In genomic region chr5:138753269-138753668, GRCm38 (mm10) we compare ENCODE assay signal across 13 mouse cellular contexts. TPM values are rescaled to one million over a fixed set of nuclear protein-coding genes. Genes with fewer than 3 reads are reported as not detected.
DNase-seq lines count a peak whose midpoint lies in the region; ATAC-seq and TF ChIP-seq lines count a peak whose summit lies in the region.
"Had no signal": no experiment of that assay in that cellular context is flagged by ENCODE, and none has a peak within 500 bp of the region (broad histone marks: within the 10 kb centered on the region; RNA-seq: fewer than 3 reads in every experiment).

No protein-coding gene starts in this region.

- H3K79me2 ChIP-seq in heart, adult 2 months (replicated peaks; ENCODE audit: control insufficient read depth, insufficient read depth, low read length) = no peaks in the 10 kb centered on the region

- H3K4me1 ChIP-seq in heart, embryonic 16.5 days (ENCODE audit: control insufficient read depth, insufficient read depth, low read length) = peaks cover 23% of the 10 kb centered on the region
- H3K4me1 ChIP-seq in heart, adult 2 months (ENCODE audit: control insufficient read depth, insufficient read depth, low read length) = no peaks in the 10 kb centered on the region; the same call in 1 of the 2 replicates
- H3K4me1 ChIP-seq in bone marrow macrophage, adult 2 months (ENCODE audit: control insufficient read depth, insufficient read depth, low read length) = peaks cover 22% of the 10 kb centered on the region
- H3K4me1 ChIP-seq in forebrain, embryonic 15.5 days = peaks cover 41% of the 10 kb centered on the region
- peaks cover 28% of the 10 kb centered on the region for H3K4me1 ChIP-seq in midbrain, embryonic 15.5 days

- H3K36me3 ChIP-seq in heart, embryonic 16.5 days (ENCODE audit: control insufficient read depth, insufficient read depth) = no peaks in the 10 kb centered on the region
- no peaks in the 10 kb centered on the region for H3K36me3 ChIP-seq in heart, adult 2 months (ENCODE audit: control insufficient read depth, insufficient read depth, low read length)
- H3K36me3 ChIP-seq in forebrain, embryonic 15.5 days = peaks cover 5% of the 10 kb centered on the region; the same call in 1 of the 2 replicates
- no peaks in the 10 kb centered on the region; the same call in 1 of the 2 replicates for H3K36me3 ChIP-seq in midbrain, embryonic 15.5 days (replicated peaks)

- intact Hi-C loops in heart, adult 2 months (cut with DNase I) = no loop called here

- no peak for TF ChIP-seq POLR2A in heart, adult 2 months (IDR thresholded peaks at IDR 0.05; ENCODE audit: insufficient read depth, low read depth, low read length)
- no peak for TF ChIP-seq POLR2A in bone marrow macrophage, adult 2 months (IDR thresholded peaks at IDR 0.05; ENCODE audit: borderline replicate concordance, low read depth, low read length)

- H3K9ac ChIP-seq in heart, embryonic 16.5 days (ENCODE audit: low read length) = peak overlapping the region; percentile 91
- no peak overlapping the region for H3K9ac ChIP-seq in heart, adult 2 months (ENCODE audit: low read depth, low read length)
- H3K9ac ChIP-seq in forebrain, embryonic 15.5 days (replicated peaks) = no peak overlapping the region; the same call in 1 of the 2 replicates
- H3K9ac ChIP-seq in midbrain, embryonic 15.5 days = peak overlapping the region; percentile 95

- DNase-seq in heart, adult 2 months = no peak
- DNase-seq in frontal cortex, postnatal 14 days (ENCODE audit: low spot score in 2 of 2) = no peak
- DNase-seq in gastrocnemius, postnatal 4 days (ENCODE audit: low spot score in 2 of 2) = no peak
- DNase-seq in cerebellum, postnatal 14 days = no peak
- DNase-seq: adrenal gland, adult 8-10 months; B cell, adult 2 months; cerebellum, adult 18-20 months; retina, postnatal 1 day had no signal

- TF ChIP-seq EP300 in heart, adult 2 months (IDR thresholded peaks at IDR 0.05; ENCODE audit: insufficient read depth, low read depth, low read length) = no peak

- peak overlapping the region; percentile 95 for H3K4me2 ChIP-seq in heart, embryonic 16.5 days (ENCODE audit: low read depth, low read length)
- H3K4me2 ChIP-seq in forebrain, embryonic 15.5 days (replicated peaks) = peak overlapping the region; percentile 84
- H3K4me2 ChIP-seq in midbrain, embryonic 15.5 days = peak overlapping the region; percentile 88

- TF ChIP-seq CTCF in heart, adult 2 months (IDR thresholded peaks at IDR 0.05) = no peak
- no peak for TF ChIP-seq CTCF in bone marrow macrophage, adult 2 months (IDR thresholded peaks at IDR 0.05; ENCODE audit: low read depth, low read length)

- peaks cover 29% of the 10 kb centered on the region for H3K27me3 ChIP-seq in heart, embryonic 16.5 days (ENCODE audit: control insufficient read depth, insufficient read depth, low read length)
- H3K27me3 ChIP-seq in heart, adult 2 months (ENCODE audit: control insufficient read depth, insufficient read depth, low read length) = no peaks in the 10 kb centered on the region
- H3K27me3 ChIP-seq in forebrain, embryonic 15.5 days = no peaks in the 10 kb centered on the region
- H3K27me3 ChIP-seq in midbrain, embryonic 15.5 days (replicated peaks) = no peaks in the 10 kb centered on the region

- WGBS in heart, embryonic 16.5 days = 72% methylated on average over 4 of the region's 4 CpGs
- 90% methylated on average over 4 of the region's 4 CpGs for WGBS in heart, adult 2 months
- 63% methylated on average over 4 of the region's 4 CpGs for whole genome bisulfite sequencing in forebrain, embryonic 15.5 days
- 74% methylated on average over 4 of the region's 4 CpGs for WGBS in midbrain, embryonic 15.5 days

- no peak overlapping the region for H3K27ac ChIP-seq in heart, embryonic 16.5 days (ENCODE audit: low read length)
- H3K27ac ChIP-seq in heart, adult 2 months = no peak overlapping the region
- H3K27ac ChIP-seq in bone marrow macrophage, adult 2 months (ENCODE audit: insufficient read depth, low read depth, low read length) = no peak overlapping the region
- H3K27ac ChIP-seq in forebrain, embryonic 15.5 days (replicated peaks) = peak overlapping the region; percentile 99
- H3K27ac ChIP-seq in midbrain, embryonic 15.5 days = peak overlapping the region; percentile 97

- H3K9me3 ChIP-seq in heart, embryonic 16.5 days (replicated peaks; ENCODE audit: control insufficient read depth, low read length) = no peaks in the 10 kb centered on the region
- no peaks in the 10 kb centered on the region for H3K9me3 ChIP-seq in forebrain, embryonic 15.5 days
- H3K9me3 ChIP-seq in midbrain, embryonic 15.5 days = no peaks in the 10 kb centered on the region

- no peak for ATAC-seq in heart, embryonic 16.5 days (replicated peaks; ENCODE audit: extremely low read depth, insufficient read depth, low FRiP score)
- no peak for ATAC-seq in forebrain, embryonic 15.5 days (replicated peaks)
- ATAC-seq in midbrain, embryonic 15.5 days (replicated peaks) = no peak

- no peak overlapping the region for H3K4me3 ChIP-seq in heart, embryonic 16.5 days (ENCODE audit: low read length)
- no peak overlapping the region for H3K4me3 ChIP-seq in heart, adult 2 months
- peak overlapping the region; percentile 81 for H3K4me3 ChIP-seq in bone marrow macrophage, adult 2 months (ENCODE audit: insufficient read depth, low read length)
- H3K4me3 ChIP-seq in forebrain, embryonic 15.5 days = peak overlapping the region; percentile 81; the same call in 1 of the 2 replicates
- H3K4me3 ChIP-seq in midbrain, embryonic 15.5 days = peak overlapping the region; percentile 91
- H3K4me3 ChIP-seq: erythroblast, embryonic 14.5 days had no signal

RNA-seq across cellular contexts. Expression of gene Fam20c, which starts 1.0 kb away (rescaled TPM):
- polyA plus RNA-seq in heart, embryonic 16.5 days (2015; fragmentation: Nextera tagmentation; extraction: Ambion mirVana) = 5.4 and 5.6 TPM in 2 replicates
- total RNA-seq in heart, adult 2 months (2021) = 10 to 100 TPM; 11.3 to 14.7 TPM
- 10.0 and 11.0 TPM in 2 replicates for polyA plus RNA-seq in heart, adult 2 months (2012; rRNA removed)
- 33.1 and 36.5 TPM in 2 replicates for polyA plus RNA-seq in bone marrow macrophage, adult 2 months (2012; ENCODE audit: insufficient read depth, insufficient read length, missing spikeins)
- 43.7 and 47.3 TPM in 2 replicates for polyA plus RNA-seq in forebrain, embryonic 15.5 days (2015; fragmentation: Nextera tagmentation; extraction: Ambion mirVana)
- polyA plus RNA-seq in midbrain, embryonic 15.5 days (2015; fragmentation: Nextera tagmentation; extraction: Ambion mirVana) = 57.9 and 65.4 TPM in 2 replicates
- 10 to 100 TPM; 27.9 to 28.9 TPM for total RNA-seq in gastrocnemius, postnatal 4 days (2021)

Comparison
In these comparisons a context has a peak if more than half of its experiments do, and no peak if none do; other contexts are left out.
1. H3K9ac ChIP-seq: peak in heart, embryonic 16.5 days (single experiment) and midbrain, embryonic 15.5 days (single experiment); none in heart, adult 2 months (single experiment) and forebrain, embryonic 15.5 days (single experiment).
2. H3K27ac ChIP-seq: peak in forebrain, embryonic 15.5 days (single experiment) and midbrain, embryonic 15.5 days (single experiment); none in heart, embryonic 16.5 days (single experiment), heart, adult 2 months (single experiment) and bone marrow macrophage, adult 2 months (single experiment).
3. H3K4me3 ChIP-seq: peak in bone marrow macrophage, adult 2 months (single experiment), forebrain, embryonic 15.5 days (single experiment) and midbrain, embryonic 15.5 days (single experiment); none in heart, embryonic 16.5 days (single experiment) and heart, adult 2 months (single experiment).
4. Peak in every context shown above with its lines, with median percentiles within 50 percentile points of each other: H3K4me2 ChIP-seq.